Mouse (Mus musculus): ENCODE measurements around the gene Klf3. TPM values are rescaled to one million over a fixed set of nuclear protein-coding genes. Genes with fewer than 3 reads are reported as not detected.

Klf3 gene
- polyA plus RNA-seq, 1 experiment = 113 TPM

DNA sequence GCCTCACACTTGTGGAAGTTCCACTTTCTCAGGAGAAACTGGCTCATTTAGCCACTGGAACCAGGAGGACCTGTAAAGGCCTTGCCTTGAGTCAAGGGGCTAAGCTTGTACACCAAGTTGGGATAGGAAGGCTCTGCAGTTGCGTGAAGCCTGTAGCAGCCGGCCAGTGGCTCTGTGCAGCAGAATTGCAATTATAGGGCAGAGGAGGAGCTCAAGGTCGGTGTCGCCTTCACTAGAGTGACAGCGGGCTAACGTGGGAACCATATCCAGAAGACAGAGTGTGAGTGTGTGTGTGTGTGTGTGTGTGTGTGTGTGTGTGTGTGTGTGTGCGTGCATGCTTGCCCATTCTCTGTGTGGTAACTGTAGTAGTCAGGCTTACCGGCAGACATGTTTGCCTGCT lies 12.4 kb downstream of the Klf3 start:
- TF ChIP-seq POLR2A (IDR thresholded peaks at IDR 0.05; ENCODE audit: borderline replicate concordance, extremely low read depth, low read depth, low read length) (no peak), CTCF (IDR thresholded peaks at IDR 0.05; ENCODE audit: insufficient read depth, low read length) (no peak)
- 67% methylated on average over 8 of the region's 8 CpGs for whole genome bisulfite sequencing
- peaks cover 28% of the 10 kb centered on the region for H3K4me1 ChIP-seq (ENCODE audit: control insufficient read depth, insufficient read depth, low read length)

DNA sequence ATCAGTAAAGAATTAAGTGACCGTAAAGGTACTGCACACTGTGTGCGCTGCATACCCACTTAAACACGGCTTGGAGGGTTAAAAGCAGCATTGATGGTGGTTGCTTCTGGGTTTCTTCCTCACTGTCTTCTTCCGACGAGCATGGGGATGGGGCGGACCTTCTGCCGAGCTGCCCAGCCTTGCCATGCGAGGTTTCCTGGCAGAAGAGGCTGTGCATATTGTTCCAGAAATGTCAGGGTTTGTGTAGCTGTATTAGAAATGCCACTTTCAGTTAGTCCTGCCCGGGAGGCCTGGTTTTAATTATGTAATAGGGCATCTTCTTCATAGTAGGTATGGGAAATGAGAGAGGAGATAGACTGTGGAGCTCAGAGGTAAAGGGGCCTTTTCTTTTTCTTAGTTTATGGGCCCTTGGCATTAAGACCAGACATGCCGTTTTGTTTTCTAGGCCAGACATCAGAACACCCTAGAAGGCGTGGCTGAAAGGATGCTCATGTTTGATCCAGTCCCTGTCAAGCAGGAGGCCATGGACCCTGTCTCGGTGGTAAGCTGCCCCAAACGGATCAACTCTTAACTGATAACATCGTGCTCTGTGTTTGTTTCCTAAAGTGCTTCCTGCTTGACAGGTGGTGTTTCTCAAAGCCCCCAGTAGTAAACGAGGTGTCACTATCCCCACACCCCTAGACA lies 13.2 kb downstream of the Klf3 start:
- DNase-seq = no peak
- WGBS = 36% methylated on average over 15 of the region's 15 CpGs
- H3K4me1 ChIP-seq (ENCODE audit: control insufficient read depth, insufficient read depth, low read length) = peaks cover 25% of the 10 kb centered on the region
- no peak for TF ChIP-seq POLR2A (IDR thresholded peaks at IDR 0.05; ENCODE audit: borderline replicate concordance, extremely low read depth, low read depth, low read length)
- no peak for TF ChIP-seq CTCF (IDR thresholded peaks at IDR 0.05; ENCODE audit: insufficient read depth, low read length)
- no peak overlapping the region for H3K4me3 ChIP-seq (replicated peaks; ENCODE audit: extremely low read depth, low read depth, low read length)

More for the DNA sequence above, 12.4 kb downstream of the Klf3 start:
- H3K4me3 ChIP-seq (replicated peaks; ENCODE audit: extremely low read depth, low read depth, low read length) = no peak overlapping the region
- DNase-seq = no peak

GRCm38 (mm10) chr5:64816974-64817296 lies 13.7 kb downstream of the Klf3 start:
- peaks cover 25% of the 10 kb centered on the region for H3K4me1 ChIP-seq (ENCODE audit: control insufficient read depth, insufficient read depth, low read length)
- DNase-seq = no peak
- H3K4me3 ChIP-seq (replicated peaks; ENCODE audit: extremely low read depth, low read depth, low read length) = no peak overlapping the region
- TF ChIP-seq CTCF (IDR thresholded peaks at IDR 0.05; ENCODE audit: insufficient read depth, low read length) (no peak), POLR2A (IDR thresholded peaks at IDR 0.05; ENCODE audit: borderline replicate concordance, extremely low read depth, low read depth, low read length) (no peak)
- WGBS = 40% methylated on average over 8 of the region's 8 CpGs

DNA sequence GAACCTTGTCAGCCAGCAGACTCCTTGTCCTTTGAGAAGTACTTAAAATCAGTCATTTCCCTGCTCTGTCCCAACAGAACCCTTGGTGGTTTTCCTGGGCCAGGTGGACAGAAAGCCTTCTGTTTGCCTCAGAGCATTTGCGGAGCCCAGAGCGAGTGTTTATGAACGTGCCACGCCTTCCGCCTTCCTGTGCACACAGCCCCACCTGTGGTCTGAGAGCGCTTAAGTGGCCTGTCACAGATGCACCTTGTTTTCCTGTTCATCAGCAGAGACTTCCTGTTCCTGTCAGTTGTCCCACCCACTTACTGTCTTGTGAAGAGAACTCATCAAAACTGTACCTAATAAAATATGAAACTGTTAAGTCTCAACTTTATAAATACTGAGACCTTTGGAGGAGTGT lies 16.2 kb downstream of the Klf3 start:
- WGBS = 27% methylated on average over 6 of the region's 6 CpGs
- DNase-seq = no peak
- TF ChIP-seq POLR2A (IDR thresholded peaks at IDR 0.05; ENCODE audit: borderline replicate concordance, extremely low read depth, low read depth, low read length) (no peak), CTCF (IDR thresholded peaks at IDR 0.05; ENCODE audit: insufficient read depth, low read length) (no peak)

DNA sequence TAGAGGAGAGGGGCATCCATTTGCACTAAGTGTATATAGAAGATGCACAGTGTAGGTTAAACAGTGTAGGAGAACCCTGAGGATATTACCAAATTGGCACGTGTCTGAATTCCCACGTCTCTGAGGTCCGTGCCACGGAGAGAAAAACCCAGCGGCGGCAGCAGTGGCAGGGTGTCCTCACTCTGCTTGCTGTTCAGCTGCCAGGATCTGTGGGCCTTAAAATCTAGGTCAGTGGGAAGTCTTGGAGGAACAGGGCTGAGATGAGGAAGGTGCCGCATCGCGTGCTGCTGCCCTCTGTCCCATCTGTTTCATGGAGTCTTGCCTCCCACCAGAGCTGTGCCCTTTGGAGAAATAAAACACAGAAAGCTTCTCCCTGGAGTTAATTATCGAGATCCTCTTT lies 16.9 kb downstream of the Klf3 start:
- 68% methylated on average over 10 of the region's 10 CpGs for WGBS
- no peak for TF ChIP-seq POLR2A (IDR thresholded peaks at IDR 0.05; ENCODE audit: borderline replicate concordance, extremely low read depth, low read depth, low read length)
- TF ChIP-seq CTCF (IDR thresholded peaks at IDR 0.05; ENCODE audit: insufficient read depth, low read length) = no peak
- peaks cover 14% of the 10 kb centered on the region for H3K4me1 ChIP-seq (ENCODE audit: control insufficient read depth, insufficient read depth, low read length)
- no peak overlapping the region for H3K4me3 ChIP-seq (replicated peaks; ENCODE audit: extremely low read depth, low read depth, low read length)
- no peak for DNase-seq

More for the DNA sequence above, 16.2 kb downstream of the Klf3 start:
- Histone ChIP-seq H3K4me3 (replicated peaks; ENCODE audit: extremely low read depth, low read depth, low read length) (no peak overlapping the region), H3K4me1 (ENCODE audit: control insufficient read depth, insufficient read depth, low read length) (peaks cover 16% of the 10 kb centered on the region)

DNA sequence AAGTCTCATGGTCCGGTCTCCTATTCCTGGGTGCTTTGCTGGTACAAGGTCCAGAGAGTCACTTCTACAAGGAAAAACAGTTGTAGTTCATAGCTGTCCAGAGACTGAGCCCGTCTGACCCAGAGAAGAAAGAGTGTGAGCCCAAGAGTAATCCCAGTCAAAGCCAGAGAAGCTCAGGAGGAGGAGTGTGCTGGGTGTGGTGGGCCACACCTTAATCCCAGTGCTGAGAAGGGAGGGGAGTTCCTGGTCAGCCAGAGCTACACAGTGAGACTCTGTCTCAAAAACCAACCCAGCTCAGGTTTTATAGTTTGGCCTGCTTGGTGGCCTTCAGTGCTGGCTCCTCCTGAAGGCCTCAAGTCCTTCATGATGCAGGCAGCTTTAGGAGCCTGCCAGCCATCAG lies 18.1 kb downstream of the Klf3 start:
- DNase-seq = no peak
- no peak overlapping the region for H3K4me3 ChIP-seq (replicated peaks; ENCODE audit: extremely low read depth, low read depth, low read length)
- WGBS = 76% methylated on average over 2 of the region's 2 CpGs
- TF ChIP-seq CTCF (IDR thresholded peaks at IDR 0.05; ENCODE audit: insufficient read depth, low read length) = no peak
- TF ChIP-seq POLR2A (IDR thresholded peaks at IDR 0.05; ENCODE audit: borderline replicate concordance, extremely low read depth, low read depth, low read length) = no peak
- peaks cover 6% of the 10 kb centered on the region; the same call in 1 of the 2 replicates for H3K4me1 ChIP-seq (ENCODE audit: control insufficient read depth, insufficient read depth, low read length)

DNA sequence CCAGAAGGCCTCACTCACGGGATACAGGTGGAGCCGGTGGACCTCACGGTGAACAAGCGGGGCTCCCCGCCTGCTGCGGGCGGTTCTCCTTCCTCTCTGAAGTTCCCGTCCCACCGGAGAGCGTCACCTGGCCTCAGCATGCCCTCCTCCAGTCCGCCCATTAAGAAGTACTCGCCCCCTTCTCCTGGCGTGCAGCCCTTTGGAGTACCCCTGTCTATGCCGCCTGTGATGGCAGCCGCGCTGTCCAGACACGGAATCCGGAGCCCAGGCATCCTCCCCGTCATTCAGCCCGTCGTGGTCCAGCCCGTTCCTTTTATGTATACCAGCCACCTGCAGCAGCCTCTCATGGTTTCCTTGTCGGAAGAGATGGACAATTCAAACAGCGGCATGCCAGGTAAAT lies 18.8 kb downstream of the Klf3 start:
- TF ChIP-seq POLR2A (IDR thresholded peaks at IDR 0.05; ENCODE audit: borderline replicate concordance, extremely low read depth, low read depth, low read length) (no peak), CTCF (IDR thresholded peaks at IDR 0.05; ENCODE audit: insufficient read depth, low read length) (no peak)
- WGBS = 89% methylated on average over 24 of the region's 24 CpGs
- DNase-seq = no peak
- Histone ChIP-seq H3K4me3 (replicated peaks; ENCODE audit: extremely low read depth, low read depth, low read length) (no peak overlapping the region), H3K4me1 (ENCODE audit: control insufficient read depth, insufficient read depth, low read length) (peaks cover 6% of the 10 kb centered on the region; the same call in 1 of the 2 replicates)

- Histone ChIP-seq H3K4me1 (ENCODE audit: control insufficient read depth, insufficient read depth, low read length) (peaks cover 6% of the 10 kb centered on the region; the same call in 1 of the 2 replicates), H3K4me3 (replicated peaks; ENCODE audit: extremely low read depth, low read depth, low read length) (no peak overlapping the region)
- DNase-seq = no peak
- TF ChIP-seq CTCF (IDR thresholded peaks at IDR 0.05; ENCODE audit: insufficient read depth, low read length) (no peak), POLR2A (IDR thresholded peaks at IDR 0.05; ENCODE audit: borderline replicate concordance, extremely low read depth, low read depth, low read length) (no peak)
- 92% methylated on average over 11 of the region's 11 CpGs for WGBS
Measured at GRCm38 (mm10) chr5:64823431-64823830, 20.2 kb downstream of the Klf3 start.

GRCm38 (mm10) chr5:64824765-64825164 lies 21.6 kb downstream of the Klf3 start:
- WGBS = 75% methylated on average over 3 of the region's 3 CpGs
- no peak for DNase-seq
- H3K4me3 ChIP-seq (replicated peaks; ENCODE audit: extremely low read depth, low read depth, low read length) = no peak overlapping the region
- no peak for TF ChIP-seq POLR2A (IDR thresholded peaks at IDR 0.05; ENCODE audit: borderline replicate concordance, extremely low read depth, low read depth, low read length)
- H3K4me1 ChIP-seq (ENCODE audit: control insufficient read depth, insufficient read depth, low read length) = no peaks in the 10 kb centered on the region; the same call in 1 of the 2 replicates

GRCm38 (mm10) chr5:64825496-64825895 lies 22.3 kb downstream of the Klf3 start:
- 76% methylated on average over 7 of the region's 7 CpGs for WGBS
- TF ChIP-seq POLR2A (IDR thresholded peaks at IDR 0.05; ENCODE audit: borderline replicate concordance, extremely low read depth, low read depth, low read length) = no peak
- TF ChIP-seq CTCF (IDR thresholded peaks at IDR 0.05; ENCODE audit: insufficient read depth, low read length) = no peak
- DNase-seq = no peak
- Histone ChIP-seq H3K4me3 (replicated peaks; ENCODE audit: extremely low read depth, low read depth, low read length) (no peak overlapping the region), H3K4me1 (ENCODE audit: control insufficient read depth, insufficient read depth, low read length) (no peaks in the 10 kb centered on the region; the same call in 1 of the 2 replicates)
